Mouse (Mus musculus) hindbrain, embryonic 12.5 days (tissue): ENCODE measurements around the gene Plcb2. TPM values are rescaled to one million over a fixed set of nuclear protein-coding genes. Genes with fewer than 3 reads are reported as not detected.

Experiments
- ATAC-seq: fragments of 200-750 bp; cut with Nextera tagmentation; 2 replicates; pipeline ENCODE4 v1.8.0; 2017; ENCODE audit warnings: moderate TSS enrichment; ENCODE audit not compliant: low FRiP score
- H3K27ac ChIP-seq: fragments of 300-500 bp; sonication (generic); 2 replicates; pipeline ENCODE4 v1.5.1; 2016; ENCODE audit warnings: mild to moderate bottlenecking
- H3K27me3 ChIP-seq: fragments of 300-500 bp; sonication (generic); 2 replicates; pipeline ENCODE4 v1.6.1; 2016; ENCODE audit warnings: mild to moderate bottlenecking
- H3K36me3 ChIP-seq: fragments of 300-500 bp; sonication (generic); 2 replicates; pipeline ENCODE4 v1.6.1; 2016; ENCODE audit warnings: mild to moderate bottlenecking
- H3K4me1 ChIP-seq: fragments of 300-500 bp; sonication (generic); 2 replicates; pipeline ENCODE4 v1.6.1; 2016
- H3K4me2 ChIP-seq: fragments of 300-500 bp; sonication (generic); replicated peaks from 2 replicates; pipeline ENCODE4 v1.6.1; 2016; ENCODE audit warnings: mild to moderate bottlenecking
- H3K4me3 ChIP-seq: fragments of 300-500 bp; sonication (generic); 2 replicates; pipeline ENCODE4 v1.5.1; 2016; ENCODE audit warnings: mild to moderate bottlenecking
- H3K9ac ChIP-seq: fragments of 300-500 bp; sonication (generic); 2 replicates; pipeline ENCODE4 v1.6.1; 2016; ENCODE audit warnings: mild to moderate bottlenecking, moderate library complexity
- H3K9me3 ChIP-seq: fragments of 300-500 bp; sonication (generic); replicated peaks from 2 replicates; pipeline ENCODE4 v1.6.1; 2016; ENCODE audit warnings: mild to moderate bottlenecking
- WGBS: fragments of 180-500 bp; shearing (Covaris S2); methylation state at CpG from one replicate; pipeline ENCODE4 v1.1.7; 2016; 5-methylcytosine and 5-hydroxymethylcytosine counted together
- polyA plus RNA-seq: library from polyadenylated mRNA; unstranded; fragments of >200 nt; fragmentation: Nextera tagmentation; extraction: Ambion mirVana; gene quantifications from 2 replicates; pipeline ENCODE4 v1.2.1, GENCODE M21; 2016

Gene Plcb2
- polyA plus RNA-seq, 1 experiment from 2014 or later = 0.44 TPM

DNA sequence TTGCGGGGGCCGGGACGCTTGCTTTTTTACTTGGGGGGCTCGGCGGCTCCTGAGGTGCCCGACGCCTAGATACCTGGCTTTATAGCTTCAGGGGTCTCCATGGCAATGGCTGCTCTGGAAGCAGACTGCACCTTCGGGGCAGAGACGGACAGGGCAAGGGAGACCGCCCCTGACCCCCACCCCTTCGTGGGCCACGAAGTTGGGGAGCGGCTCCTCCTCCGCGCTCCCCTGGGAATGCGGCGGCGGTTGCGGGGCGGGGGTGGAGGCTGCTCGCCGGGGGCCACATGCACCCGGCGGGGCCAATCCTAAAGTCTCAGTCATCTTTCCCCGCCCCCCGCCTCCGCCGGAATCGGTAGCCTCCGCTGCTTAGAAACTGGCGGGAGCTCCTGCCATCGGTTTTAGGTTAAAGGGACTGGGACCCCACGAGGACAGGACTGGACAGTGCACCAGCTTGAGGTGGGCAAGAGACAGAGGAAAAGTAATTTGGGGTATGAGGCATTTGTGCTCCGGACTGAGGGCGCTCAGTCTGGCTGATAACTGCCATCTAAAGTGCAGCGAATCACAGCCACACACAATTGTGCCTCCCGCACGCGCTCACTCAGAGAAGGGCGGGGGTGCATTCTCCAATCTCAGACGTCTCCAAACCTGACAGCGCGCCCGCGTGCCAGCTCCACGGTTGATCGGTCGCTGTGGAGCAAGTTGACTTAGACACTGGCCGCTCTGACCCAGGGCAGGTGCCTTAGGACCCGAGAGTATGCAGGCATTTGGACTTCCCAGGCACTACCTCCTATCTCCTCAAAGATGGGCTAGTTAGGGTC is 24.1 kb downstream of the Plcb2 start, which contains the start of gene Ankrd63:
TSS of gene Ankrd63 (minus strand) at position 51 of the 818 bp plus-strand sequence.
- under 1% methylated on average over 50 of the region's 50 CpGs for WGBS
- Histone ChIP-seq H3K36me3 (no peaks in the 10 kb centered on the region), H3K4me1 (peaks cover 44% of the 10 kb centered on the region), H3K4me3 (peak within 1 kb of the TSS; percentile 45), H3K27me3 (peaks cover 100% of the 10 kb centered on the region), H3K27ac (no peak within 1 kb of the TSS), H3K4me2 (peak within 1 kb of the TSS; percentile 70), H3K9ac (peak within 1 kb of the TSS; percentile 35), H3K9me3 (no peaks in the 10 kb centered on the region)
- no peak for ATAC-seq

GRCm38 (mm10) chr2:118702883-118703761 is 25.1 kb downstream of the Plcb2 start:
- under 1% methylated on average over 93 of the region's 93 CpGs for WGBS
- Histone ChIP-seq H3K27ac (no peak overlapping the region), H3K9ac (peak overlapping the region; percentile 35), H3K4me1 (peaks cover 44% of the 10 kb centered on the region), H3K27me3 (peaks cover 96% of the 10 kb centered on the region), H3K4me3 (peak overlapping the region; percentile 45), H3K36me3 (no peaks in the 10 kb centered on the region), H3K9me3 (no peaks in the 10 kb centered on the region), H3K4me2 (peak overlapping the region; percentile 70)
- peak; percentile 16; the same call in 1 of the 2 replicates for ATAC-seq

- Histone ChIP-seq H3K4me1 (peaks cover 44% of the 10 kb centered on the region), H3K36me3 (no peaks in the 10 kb centered on the region), H3K9ac (peak overlapping the region; percentile 35; the same call in 1 of the 2 replicates), H3K4me2 (peak overlapping the region; percentile 70), H3K9me3 (no peaks in the 10 kb centered on the region), H3K27me3 (peaks cover 94% of the 10 kb centered on the region), H3K27ac (no peak overlapping the region), H3K4me3 (peak overlapping the region; percentile 45)
- 0 out of 2 replicates have a peak, but pooled peaks have one; percentile 5 for ATAC-seq
- 3% methylated on average over 51 of the region's 51 CpGs for WGBS
These were observed 26.0 kb downstream of the Plcb2 start for GRCm38 (mm10) chr2:118701971-118702882.

GRCm38 (mm10) chr2:118701161-118701560 is 27.1 kb downstream of the Plcb2 start:
- Histone ChIP-seq H3K4me1 (peaks cover 38% of the 10 kb centered on the region), H3K4me3 (0 out of 2 replicates have a peak overlapping the region, but pooled peaks have one; percentile 15), H3K27ac (no peak overlapping the region), H3K27me3 (peaks cover 94% of the 10 kb centered on the region), H3K9me3 (no peaks in the 10 kb centered on the region), H3K4me2 (no peak overlapping the region), H3K36me3 (no peaks in the 10 kb centered on the region), H3K9ac (no peak overlapping the region)
- ATAC-seq = no peak
- 4% methylated on average over 5 of the region's 5 CpGs for WGBS

DNA sequence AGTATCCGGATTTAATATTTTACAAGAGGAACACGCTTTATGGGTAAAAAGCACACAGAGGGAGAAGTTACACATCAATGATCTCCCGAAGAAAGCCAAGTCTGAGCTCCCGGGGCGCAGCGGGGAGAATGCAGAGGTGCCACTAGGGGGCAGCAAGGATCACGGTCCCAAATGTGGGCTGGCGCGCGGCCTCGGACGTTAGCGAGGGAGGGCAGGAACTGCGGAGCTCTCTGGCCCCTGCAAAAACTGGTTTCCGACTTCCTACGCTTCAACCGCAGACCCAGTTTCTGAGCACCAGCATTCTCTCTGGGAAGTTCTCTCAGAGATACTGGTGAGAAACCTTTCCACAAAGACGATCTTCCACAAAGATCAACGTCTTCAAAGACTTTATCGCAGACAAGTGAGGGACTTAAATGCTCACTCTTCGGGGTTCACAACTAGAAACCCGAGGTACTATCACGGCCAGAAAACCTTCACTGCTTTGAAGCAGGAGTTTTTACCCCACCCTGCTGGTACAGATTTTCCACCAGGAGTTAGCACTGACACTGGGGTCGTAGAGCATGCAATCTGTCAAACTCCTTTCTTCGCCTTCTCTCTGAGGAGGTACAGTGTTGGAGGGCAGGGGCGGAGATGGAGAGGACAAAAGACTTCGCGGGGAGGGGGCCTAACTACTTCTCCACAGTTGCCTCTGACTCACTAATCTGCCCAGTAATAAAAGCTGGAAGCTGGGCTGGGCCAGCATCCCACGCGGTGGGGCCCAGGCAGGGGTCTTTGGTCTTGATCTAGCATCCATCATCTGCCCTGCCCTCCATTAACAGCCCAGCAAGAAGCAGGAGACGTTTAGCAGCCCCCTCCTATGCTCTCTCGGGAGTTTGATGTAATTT is 27.8 kb downstream of the Plcb2 start:
- no peak overlapping the region; the same call in 1 of the 2 replicates for H3K9ac ChIP-seq
- ATAC-seq = peak; percentile 11; the same call in 1 of the 2 replicates
- H3K9me3 ChIP-seq = no peaks in the 10 kb centered on the region
- peak overlapping the region; percentile 15; the same call in 1 of the 2 replicates for H3K4me3 ChIP-seq
- peak overlapping the region; percentile 42 for H3K4me2 ChIP-seq
- peaks cover 36% of the 10 kb centered on the region for H3K4me1 ChIP-seq
- no peak overlapping the region for H3K27ac ChIP-seq
- no peaks in the 10 kb centered on the region for H3K36me3 ChIP-seq
- peaks cover 91% of the 10 kb centered on the region for H3K27me3 ChIP-seq
- 1% methylated on average over 32 of the region's 32 CpGs for WGBS

- Histone ChIP-seq H3K9ac (no peak overlapping the region), H3K4me2 (no peak overlapping the region), H3K4me3 (no peak overlapping the region), H3K36me3 (no peaks in the 10 kb centered on the region), H3K4me1 (peaks cover 20% of the 10 kb centered on the region), H3K27ac (no peak overlapping the region), H3K9me3 (no peaks in the 10 kb centered on the region), H3K27me3 (peaks cover 76% of the 10 kb centered on the region)
- WGBS = 34% methylated on average over 7 of the region's 7 CpGs
- ATAC-seq = no peak
These were observed 30.3 kb downstream of the Plcb2 start for GRCm38 (mm10) chr2:118697955-118698354.

DNA sequence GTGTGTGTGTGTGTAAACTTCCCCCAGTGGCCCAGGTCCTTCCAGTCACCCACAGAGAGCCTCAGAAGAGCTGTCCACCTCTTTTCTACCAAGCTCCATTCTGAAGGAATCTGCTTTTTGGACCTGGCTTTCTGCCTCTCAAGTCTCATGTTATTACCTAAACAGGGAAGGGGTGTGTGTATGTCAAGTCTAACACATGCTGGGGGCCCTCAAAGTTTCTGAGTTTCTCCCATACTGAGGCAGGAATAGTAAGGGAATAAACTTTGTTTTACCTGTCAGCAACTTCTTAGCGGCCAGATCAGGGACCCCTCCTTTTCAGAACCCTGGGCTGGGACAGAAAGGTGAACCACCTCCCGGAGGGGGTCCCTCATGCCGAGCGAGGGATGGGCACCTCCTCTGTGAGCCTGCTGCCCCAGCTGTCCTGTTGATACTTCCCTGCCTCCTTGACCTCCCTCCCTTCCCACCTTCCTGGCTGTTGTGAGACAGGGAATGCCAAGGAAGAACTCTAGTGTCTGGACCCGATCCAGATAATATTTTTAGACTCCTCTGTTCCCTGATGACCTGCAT is 30.8 kb downstream of the Plcb2 start:
- Histone ChIP-seq H3K4me1 (peaks cover 14% of the 10 kb centered on the region), H3K36me3 (no peaks in the 10 kb centered on the region)
- 46% methylated on average over 5 of the region's 5 CpGs for WGBS

GRCm38 (mm10) chr2:118696451-118697308 is 31.6 kb downstream of the Plcb2 start:
- Histone ChIP-seq H3K36me3 (no peaks in the 10 kb centered on the region), H3K4me2 (no peak overlapping the region), H3K4me1 (peaks cover 12% of the 10 kb centered on the region), H3K27me3 (peaks cover 63% of the 10 kb centered on the region), H3K4me3 (no peak overlapping the region), H3K9me3 (no peaks in the 10 kb centered on the region), H3K9ac (no peak overlapping the region), H3K27ac (no peak overlapping the region)
- ATAC-seq = no peak
- WGBS = 56% methylated on average over 21 of the region's 21 CpGs

More for the DNA sequence above, 30.8 kb downstream of the Plcb2 start:
- ATAC-seq = no peak
- Histone ChIP-seq H3K9me3 (no peaks in the 10 kb centered on the region), H3K27ac (no peak overlapping the region), H3K9ac (no peak overlapping the region), H3K4me3 (no peak overlapping the region), H3K27me3 (peaks cover 70% of the 10 kb centered on the region), H3K4me2 (no peak overlapping the region)

DNA sequence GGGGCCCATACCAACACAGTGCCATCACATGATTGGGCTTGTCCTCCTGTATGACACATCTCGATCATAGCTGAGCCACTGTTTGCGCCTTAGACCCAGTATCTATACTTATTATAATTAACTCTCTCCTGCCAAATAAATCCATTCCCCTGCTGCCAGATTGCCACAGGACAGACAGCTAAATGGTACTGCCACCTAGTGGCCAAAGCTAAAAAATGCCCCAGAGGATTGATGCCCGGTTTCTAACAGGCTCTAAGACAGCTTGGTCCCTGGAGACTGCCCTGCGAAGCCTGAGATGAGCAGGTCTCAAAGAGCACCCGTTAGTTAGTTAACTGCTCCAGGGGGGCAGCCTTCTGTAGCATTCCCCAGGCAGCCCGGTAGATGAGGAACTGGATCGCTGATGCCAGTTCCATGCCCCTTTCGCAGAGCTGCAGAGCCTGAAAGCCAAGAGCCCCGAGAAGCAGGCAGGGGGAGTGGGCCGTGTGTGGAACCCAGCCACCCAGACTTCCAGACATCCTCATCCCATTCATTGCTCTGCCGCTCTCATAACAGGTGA is 32.5 kb downstream of the Plcb2 start:
- Histone ChIP-seq H3K36me3 (no peaks in the 10 kb centered on the region), H3K4me3 (no peak overlapping the region)
- ATAC-seq = no peak; the same call in 1 of the 2 replicates

More for the DNA sequence above, 32.5 kb downstream of the Plcb2 start:
- Histone ChIP-seq H3K27ac (no peak overlapping the region), H3K4me1 (peaks cover 8% of the 10 kb centered on the region), H3K27me3 (peaks cover 54% of the 10 kb centered on the region), H3K4me2 (no peak overlapping the region), H3K9ac (no peak overlapping the region), H3K9me3 (no peaks in the 10 kb centered on the region)
- 28% methylated on average over 11 of the region's 11 CpGs for WGBS
